Mouse (Mus musculus): ENCODE measurements around the gene Olfr53.
"Not testable (repeated sequence)": the region's sequence is repeated elsewhere in the genome, so short reads cannot be mapped to it uniquely, and the experiment has no call there.

Gene Olfr53

DNA sequence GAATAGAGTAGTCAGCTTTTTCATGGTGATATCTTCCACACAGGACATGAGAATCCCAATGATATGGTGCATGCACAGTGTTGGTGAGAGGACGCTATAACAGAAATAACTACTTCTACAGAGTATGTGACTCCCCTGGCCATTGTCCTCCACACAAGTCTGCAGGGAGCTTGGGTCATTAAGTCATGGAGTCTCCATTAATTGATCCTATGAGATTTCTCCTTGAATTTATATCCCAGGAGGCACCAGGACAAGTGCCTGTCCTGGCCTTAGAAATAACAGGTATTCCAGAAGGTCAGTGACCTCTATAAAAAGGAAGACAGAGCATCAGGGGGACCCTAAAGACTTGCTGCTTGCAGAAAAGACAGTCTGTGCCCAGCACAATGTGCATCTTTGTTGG, at the start of gene Olfr53:
Olfr53 (plus strand) TSS at position 301 of the 400 bp plus-strand sequence.
- in situ Hi-C loops (cut with MboI; ENCODE audit: unreplicated experiment in 2 of 2) = no loop called here

DNA sequence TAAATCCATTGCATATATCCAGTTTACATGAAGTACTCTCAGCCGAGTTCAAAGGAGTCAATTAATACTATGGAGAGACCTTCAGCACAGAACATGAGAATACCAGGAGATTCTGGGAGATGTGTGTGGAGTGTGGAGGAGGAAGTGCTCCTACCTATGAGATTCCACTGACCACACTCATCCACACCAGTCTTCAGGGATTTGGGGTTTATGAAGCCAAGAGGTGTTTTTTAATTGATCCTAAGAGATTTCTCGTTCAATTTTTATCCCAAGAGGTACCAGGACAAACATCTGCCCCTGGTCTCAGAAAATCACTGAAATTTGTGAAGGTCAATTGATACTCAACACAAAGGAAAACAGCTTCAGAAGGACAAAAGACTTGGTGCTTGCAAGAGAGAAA, 45.3 kb upstream of the Olfr53 start, which contains the start of gene Olfr46:
Olfr46 (plus strand) TSS at position 301 of the 400 bp plus-strand sequence.
- in situ Hi-C loops (cut with MboI; ENCODE audit: unreplicated experiment in 2 of 2) = not testable (repeated sequence)

DNA sequence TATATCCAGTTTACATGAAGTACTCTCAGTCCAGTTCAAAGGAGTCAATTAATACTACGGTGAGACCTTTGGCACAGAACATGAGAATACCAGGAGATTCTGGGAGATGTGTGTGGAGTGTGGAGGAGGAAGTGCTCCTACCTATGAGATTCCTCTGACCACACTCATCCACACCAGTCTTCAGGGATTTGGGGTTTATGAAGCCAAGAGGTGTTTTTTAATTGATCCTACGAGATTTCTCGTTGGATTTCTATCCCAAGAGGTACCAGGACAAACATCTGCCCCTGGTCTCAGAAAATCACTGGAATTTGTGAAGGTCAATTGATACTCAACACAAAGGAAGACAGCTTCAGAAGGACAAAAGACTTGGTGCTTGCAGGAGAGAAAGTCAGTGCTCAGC, 17.6 kb upstream of the Olfr53 start, which contains the start of gene Olfr61:
Olfr61 (plus strand) TSS at position 301 of the 400 bp plus-strand sequence.
- in situ Hi-C loops (cut with MboI; ENCODE audit: unreplicated experiment in 2 of 2) = not testable (repeated sequence)

DNA sequence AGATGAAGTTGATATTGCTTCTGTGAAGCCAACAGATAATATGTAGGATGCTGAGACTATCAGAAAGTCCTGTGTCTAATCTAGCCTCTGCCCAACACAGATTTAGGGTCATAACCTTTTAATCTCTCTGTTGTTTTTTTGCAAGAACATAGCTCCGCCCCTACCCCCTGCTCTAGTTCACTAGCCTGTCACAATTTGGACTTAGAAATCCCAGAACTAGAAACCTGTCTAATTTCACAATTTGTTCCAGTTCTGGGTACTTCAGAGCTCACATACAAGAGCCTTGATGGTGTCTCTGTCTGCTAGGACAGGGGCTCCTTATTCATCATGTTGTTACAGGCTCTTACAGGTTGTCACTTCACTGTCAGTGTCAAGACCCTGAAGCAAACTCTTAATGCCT, 15.7 kb upstream of the Olfr53 start:
- in situ Hi-C loops (cut with MboI; ENCODE audit: unreplicated experiment in 2 of 2) = no loop called here

DNA sequence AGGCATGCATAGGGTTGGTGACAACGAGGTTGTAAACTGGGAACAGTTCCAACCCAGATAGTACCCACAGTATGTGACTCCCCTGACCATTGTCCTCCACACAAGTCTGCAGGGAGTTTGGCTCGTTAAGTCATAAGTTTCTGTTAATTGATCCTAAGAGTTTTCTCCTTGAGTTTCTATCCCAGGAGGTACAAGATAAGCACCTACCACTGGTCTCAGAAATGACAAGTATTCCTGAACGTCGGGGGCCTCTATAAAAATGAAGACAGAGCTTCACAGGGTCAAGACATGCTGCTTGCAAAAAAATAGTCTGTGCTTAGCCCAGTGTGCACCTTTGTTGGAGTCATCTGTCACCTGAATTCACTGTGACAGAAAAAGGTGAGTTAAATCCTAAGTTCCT, 13.4 kb downstream of the Olfr53 start, which contains the start of gene Olfr539:
Olfr539 (plus strand) TSS at position 301 of the 400 bp plus-strand sequence.
- in situ Hi-C loops (cut with MboI; ENCODE audit: unreplicated experiment in 2 of 2) = no loop called here

DNA sequence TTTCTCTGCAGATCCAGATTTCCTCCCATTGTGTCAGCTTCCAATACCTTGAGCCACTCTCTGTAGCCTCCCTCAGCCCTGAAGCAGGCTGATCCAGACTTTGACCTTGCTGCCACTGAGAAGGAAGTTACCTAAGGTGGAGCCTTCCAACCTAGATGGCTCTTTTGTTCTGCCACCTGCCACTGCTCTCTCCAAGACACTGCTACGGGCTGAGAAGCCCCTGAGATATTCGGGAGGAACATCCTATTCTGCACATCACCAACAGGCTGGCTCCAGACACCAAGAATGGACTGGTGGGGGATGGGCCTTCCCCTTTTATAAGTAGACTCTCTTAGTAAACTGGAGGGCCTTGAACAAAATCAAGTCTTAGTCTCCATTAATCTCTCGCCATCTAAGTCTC, 24.4 kb downstream of the Olfr53 start:
- in situ Hi-C loops (cut with MboI; ENCODE audit: unreplicated experiment in 2 of 2) = not testable (repeated sequence)

DNA sequence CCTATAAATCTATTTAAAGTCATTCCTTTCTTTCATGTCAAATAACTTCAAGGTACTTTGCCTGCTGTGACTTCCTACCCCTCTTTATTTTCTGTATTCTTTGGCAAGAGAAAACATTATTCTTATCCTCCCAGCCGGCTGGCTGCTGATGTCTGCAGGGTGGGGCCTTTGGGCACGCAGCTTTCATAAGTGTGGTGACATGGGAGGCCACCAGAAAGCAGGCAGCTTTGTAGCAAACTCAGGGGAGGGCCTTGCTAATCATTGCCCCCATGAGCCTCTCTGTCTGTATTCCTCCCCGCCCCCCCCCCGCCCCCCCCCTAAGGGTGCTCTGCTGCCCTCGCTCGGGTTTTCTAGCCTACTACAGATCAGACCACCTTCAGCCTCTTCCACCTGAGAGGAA, 29.6 kb downstream of the Olfr53 start:
- in situ Hi-C loops (cut with MboI; ENCODE audit: unreplicated experiment in 2 of 2) = no loop called here

DNA sequence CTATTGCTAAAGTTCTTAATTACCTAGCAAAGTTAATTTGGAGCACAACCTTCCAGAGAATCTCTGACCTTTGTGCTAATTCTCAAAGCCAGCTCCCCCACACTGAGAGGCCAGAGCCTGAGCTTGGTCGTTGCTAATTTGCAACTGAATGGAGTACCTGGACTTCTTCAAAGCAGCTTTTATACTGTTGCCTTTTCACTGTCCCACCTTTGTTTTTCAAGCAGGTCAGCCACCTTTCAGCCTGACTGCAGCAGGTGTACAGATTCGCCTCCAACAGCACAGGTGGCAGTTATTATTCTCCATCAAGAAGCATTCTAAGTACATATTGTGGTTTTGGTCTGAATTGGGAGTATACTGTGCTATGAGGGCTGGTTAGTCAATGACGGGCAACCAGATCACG, 33.3 kb downstream of the Olfr53 start:
- in situ Hi-C loops (cut with MboI; ENCODE audit: unreplicated experiment in 2 of 2) = not testable (repeated sequence)

DNA sequence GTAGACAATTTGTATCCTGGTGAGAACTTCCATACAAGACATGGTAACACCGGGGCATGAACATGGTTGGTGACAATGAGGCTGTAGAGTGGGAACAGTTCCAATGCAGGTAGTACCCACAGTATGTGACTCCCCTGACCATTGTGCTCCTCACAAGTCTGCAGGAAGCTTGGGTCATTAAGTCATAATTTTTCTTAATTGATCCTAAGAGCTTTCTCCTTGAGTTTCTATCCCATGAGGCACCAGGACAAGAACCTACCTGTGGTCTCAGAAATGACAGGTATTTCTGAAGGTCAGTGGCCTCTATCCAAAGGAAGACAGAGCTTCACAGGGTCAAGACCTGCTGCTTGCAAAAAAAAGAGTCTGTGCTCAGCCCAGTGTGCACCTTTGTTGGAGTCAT, 35.4 kb downstream of the Olfr53 start, which contains the start of gene Olfr45:
Olfr45 (plus strand) TSS at position 301 of the 400 bp plus-strand sequence.
- in situ Hi-C loops (cut with MboI; ENCODE audit: unreplicated experiment in 2 of 2) = no loop called here

DNA sequence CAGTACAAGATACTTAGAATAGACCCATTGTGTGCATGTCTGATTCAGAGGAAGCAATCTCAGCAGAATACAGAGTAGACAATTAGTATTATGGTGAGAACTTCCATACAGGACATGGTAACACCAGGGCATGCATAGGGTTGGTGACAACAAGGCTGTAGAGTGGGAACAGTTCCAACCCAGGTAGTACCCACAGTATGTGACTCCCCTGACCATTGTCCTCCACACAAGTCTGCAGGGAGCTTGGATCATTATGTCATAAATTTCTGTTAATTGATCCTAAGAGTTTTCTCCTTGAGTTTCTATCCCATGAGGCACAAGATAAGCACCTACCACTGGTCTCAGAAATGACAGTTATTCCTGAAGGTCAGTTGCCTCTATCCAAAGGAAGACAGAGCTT, 50.7 kb downstream of the Olfr53 start, which contains the start of gene Olfr541:
Olfr541 (plus strand) TSS at position 301 of the 400 bp plus-strand sequence.
- in situ Hi-C loops (cut with MboI; ENCODE audit: unreplicated experiment in 2 of 2) = no loop called here
